In genomic region chr17:27778671-27779355, GRCm38 (mm10) we compare ENCODE assay signal across 17 mouse cellular contexts. TPM values are rescaled to one million over a fixed set of nuclear protein-coding genes. Genes with fewer than 3 reads are reported as not detected.
DNase-seq lines count a peak whose midpoint lies in the region; ATAC-seq and TF ChIP-seq lines count a peak whose summit lies in the region.
"Had no signal": no experiment of that assay in that cellular context is flagged by ENCODE, and none has a peak within 500 bp of the region (broad histone marks: within the 10 kb centered on the region; RNA-seq: fewer than 3 reads in every experiment).

No protein-coding gene starts in this region.

- no peak for TF ChIP-seq RAD21 in MEL (IDR thresholded peaks at IDR 0.05; ENCODE audit: low read depth, low read length)

- no peak for TF ChIP-seq CTCF in gastrocnemius, adult 2 months (IDR thresholded peaks at IDR 0.05)
- TF ChIP-seq CTCF in MEL (IDR thresholded peaks at IDR 0.05 in 2 of 3, conservative IDR thresholded peaks at IDR 0.05 in 1 of 3; ENCODE audit: control insufficient read depth in 1 of 3, insufficient read depth in 1 of 3, low read depth in 2 of 3, low read length in 3 of 3, poor library complexity in 1 of 3, severe bottlenecking in 1 of 3) = no peak

- no peaks in the 10 kb centered on the region for H3K27me3 ChIP-seq in MEL (ENCODE audit: control insufficient read depth in 1 of 2, insufficient read depth in 2 of 2, low read length in 2 of 2)
- H3K27me3 ChIP-seq: limb, embryonic 13.5 days had no signal

- H3K79me2 ChIP-seq in MEL (ENCODE audit: control insufficient read depth, insufficient read depth, low read length, poor library complexity) = peaks cover 2% of the 10 kb centered on the region

- H3K27ac ChIP-seq in gastrocnemius, adult 2 months = peak overlapping the region; percentile 3; the same call in 1 of the 2 replicates
- H3K27ac ChIP-seq in MEL (ENCODE audit: control insufficient read depth, low read depth, low read length) = peak overlapping the region; percentile 68
- H3K27ac ChIP-seq: limb, embryonic 13.5 days; macrophage had no signal

- peak in 1 of 2 experiments; percentile 32; a peak in 2 of 4 replicates for TF ChIP-seq EP300 in MEL (IDR thresholded peaks at IDR 0.05; ENCODE audit: low read depth in 1 of 2, low read length in 2 of 2)

- H3K4me3 ChIP-seq in gastrocnemius, adult 2 months = no peak overlapping the region
- no peak overlapping the region for H3K4me3 ChIP-seq in MEL (ENCODE audit: control insufficient read depth in 1 of 2, insufficient read depth in 1 of 2, low read depth in 2 of 2, low read length in 2 of 2)
- H3K4me3 ChIP-seq: limb, embryonic 13.5 days had no signal

- ATAC-seq in hematopoietic stem cell, adult 5-6 weeks (replicated peaks in 1 of 2; ENCODE audit: insufficient read depth in 1 of 2, low FRiP score in 2 of 2, low TSS enrichment in 1 of 2, low read depth in 1 of 2, poor library complexity in 2 of 2, severe bottlenecking in 2 of 2) = peak; percentile 27 to 39; a peak in 2 of 4 replicates
- ATAC-seq in megakaryocyte-erythroid progenitor cell, adult 5-6 weeks (replicated peaks; ENCODE audit: low FRiP score, low TSS enrichment, poor library complexity, severe bottlenecking) = peak; percentile 75
- ATAC-seq: forebrain, embryonic 16.5 days; inflammation-experienced regulatory T-cells, adult 6 months had no signal

- TF ChIP-seq POLR2A in MEL (IDR thresholded peaks at IDR 0.05; ENCODE audit: control insufficient read depth in 1 of 2, insufficient read depth in 1 of 2, low read depth in 1 of 2, low read length in 2 of 2, poor library complexity in 1 of 2) = no peak

- peaks cover 0 to 38% of the 10 kb centered on the region in 2 experiments; a peak in 3 of 4 replicates for H3K36me3 ChIP-seq in MEL (ENCODE audit: control insufficient read depth in 1 of 2, insufficient read depth in 2 of 2, low read length in 2 of 2)

- intact Hi-C loops in gastrocnemius, adult 2 months (cut with DNase I) = no loop called here
- intact Hi-C loops in left cerebral cortex, postnatal 4 days (cut with DNase I) = no loop called here

- no peak overlapping the region; the same call in 1 of the 2 replicates for H3K9ac ChIP-seq in MEL (ENCODE audit: control insufficient read depth, low read depth, low read length, poor library complexity, severe bottlenecking)
- H3K9ac ChIP-seq: limb, embryonic 13.5 days had no signal

- H3K4me1 ChIP-seq in MEL (ENCODE audit: control insufficient read depth in 1 of 2, insufficient read depth in 2 of 2, low read length in 2 of 2) = peaks cover 13 to 33% of the 10 kb centered on the region in 2 experiments

- DNase-seq in gastrocnemius, adult 2 months = peak; percentile 60
- no peak for DNase-seq in gastrocnemius, adult 18-20 months (ENCODE audit: low spot score)
- DNase-seq in MEL (ENCODE audit: low read depth, low spot score) (peak; percentile 72), adipocyte (ENCODE audit: low spot score) (no peak)
- no peak for DNase-seq in kidney, postnatal 36 days
- no peak for DNase-seq in left cerebral cortex, postnatal 4 days
- DNase-seq: cerebellum, adult 8-10 months; gastrocnemius, postnatal 25 days; kidney, postnatal 4 days; right cerebral cortex, postnatal 4 days had no signal

- H3K9me3 ChIP-seq in MEL (replicated peaks; ENCODE audit: insufficient read depth, low read length) = no peaks in the 10 kb centered on the region
- H3K9me3 ChIP-seq: limb, embryonic 13.5 days had no signal

TF ChIP-seq in MEL, 35 proteins besides CTCF, POLR2A, EP300 and RAD21:
- no peak for TF ChIP-seq RCOR1 (IDR thresholded peaks at IDR 0.05; ENCODE audit: low read depth, low read length)
- TF ChIP-seq ELF1 (IDR thresholded peaks at IDR 0.05; ENCODE audit: low read depth, low read length) = no peak
- TF ChIP-seq BHLHE40 (IDR thresholded peaks at IDR 0.05; ENCODE audit: borderline replicate concordance, low read depth, low read length) = no peak
- TF ChIP-seq TAL1 (IDR thresholded peaks at IDR 0.05; ENCODE audit: low read length) = peak; percentile 62
- no peak for TF ChIP-seq NELFE (IDR thresholded peaks at IDR 0.05; ENCODE audit: low read depth, low read length)
- TF ChIP-seq TBP (IDR thresholded peaks at IDR 0.05; ENCODE audit: low read depth, low read length) = no peak
- TF ChIP-seq MXI1 (IDR thresholded peaks at IDR 0.05; ENCODE audit: low read depth, low read length) = peak; percentile 31; the same call in 1 of the 2 replicates
- TF ChIP-seq TCF12 (IDR thresholded peaks at IDR 0.05; ENCODE audit: low read depth, low read length) = no peak
- TF ChIP-seq MAX (IDR thresholded peaks at IDR 0.05; ENCODE audit: low read length) = no peak
- TF ChIP-seq SIN3A (IDR thresholded peaks at IDR 0.05; ENCODE audit: low read length) = 0 out of 2 replicates have a peak, but pooled peaks have one; percentile 31
- TF ChIP-seq CHD1 (IDR thresholded peaks at IDR 0.05; ENCODE audit: low read depth, low read length) = no peak
- no peak for TF ChIP-seq KAT2A (conservative IDR thresholded peaks at IDR 0.05; ENCODE audit: low read depth, low read length)

RNA-seq across cellular contexts. Expression of gene D17Wsu92e, which starts 41.6 kb away (rescaled TPM):
- total RNA-seq in gastrocnemius, adult 2 months (2021) = 100 to 1,000 TPM; 182 to 201 TPM
- total RNA-seq in gastrocnemius, adult 18-20 months (2021) = 100 to 1,000 TPM; 211 to 222 TPM
- 66.5 and 72.5 TPM in 2 replicates for total RNA-seq in MEL (2012; rRNA removed)
- 100 to 1,000 TPM in 1 of 2 experiments, not detected in 1; 108 TPM for polyA plus RNA-seq in MEL (2012; ENCODE audit: insufficient read depth in 1 of 2, insufficient read length in 2 of 2, low read depth in 1 of 2, low replicate concordance in 2 of 2, missing spikeins in 1 of 2)
- total RNA-seq in hematopoietic stem cell, adult 5-6 weeks (2017) = 53.9 and 68.7 TPM in 2 replicates
- total RNA-seq in megakaryocyte-erythroid progenitor cell, adult 5-6 weeks (2014; fragmentation: Nextera tagmentation) = 66.2 and 76.6 TPM in 2 replicates
- 90.1 and 90.5 TPM in 2 replicates for total RNA-seq in megakaryocyte-erythroid progenitor cell, adult 5-6 weeks (2017)
- total RNA-seq in left cerebral cortex, postnatal 4 days (2021) = 10 to 100 TPM; 90.2 to 90.3 TPM

RNA-seq across cellular contexts. Expression of gene Spdef, which starts 50.1 kb away (rescaled TPM):
- total RNA-seq in gastrocnemius, adult 2 months (2021) = not detected
- not detected for total RNA-seq in gastrocnemius, adult 18-20 months (2021)
- total RNA-seq in MEL (2012; rRNA removed) = not detected in 2 replicates
- polyA plus RNA-seq in MEL (2012; ENCODE audit: insufficient read depth in 1 of 2, insufficient read length in 2 of 2, low read depth in 1 of 2, low replicate concordance in 2 of 2, missing spikeins in 1 of 2) = under 1 TPM in 1 of 2 experiments, not detected in 1; 0.11 TPM
- total RNA-seq in hematopoietic stem cell, adult 5-6 weeks (2017) = not detected in 2 replicates
- total RNA-seq in megakaryocyte-erythroid progenitor cell, adult 5-6 weeks (2014; fragmentation: Nextera tagmentation) = not detected in 2 replicates
- total RNA-seq in megakaryocyte-erythroid progenitor cell, adult 5-6 weeks (2017) = not detected in 2 replicates
- 1 to 10 TPM; 2.8 to 5.8 TPM for total RNA-seq in left cerebral cortex, postnatal 4 days (2021)
- polyA plus RNA-seq: embryonic facial prominence, embryonic 11.5 days; inflammation-experienced regulatory T-cells, adult 6 months; macrophage had no signal

RNA-seq across cellular contexts. Expression of gene Snrpc, which starts 59.1 kb away (rescaled TPM):
- 10 to 100 TPM; 68.3 to 71.2 TPM for total RNA-seq in gastrocnemius, adult 2 months (2021)
- 10 to 100 TPM; 66.9 to 69.7 TPM for total RNA-seq in gastrocnemius, adult 18-20 months (2021)
- total RNA-seq in MEL (2012; rRNA removed) = 217 and 219 TPM in 2 replicates
- polyA plus RNA-seq in MEL (2012; ENCODE audit: insufficient read depth in 1 of 2, insufficient read length in 2 of 2, low read depth in 1 of 2, low replicate concordance in 2 of 2, missing spikeins in 1 of 2) = 100 to 1,000 TPM in 1 of 2 experiments, not detected in 1; 227 TPM
- total RNA-seq in hematopoietic stem cell, adult 5-6 weeks (2017) = 75.7 and 108 TPM in 2 replicates
- 160 and 260 TPM in 2 replicates for total RNA-seq in megakaryocyte-erythroid progenitor cell, adult 5-6 weeks (2014; fragmentation: Nextera tagmentation)
- 123 and 157 TPM in 2 replicates for total RNA-seq in megakaryocyte-erythroid progenitor cell, adult 5-6 weeks (2017)
- 100 to 1,000 TPM in 1 of 2 experiments, 10 to 100 TPM in 1; 97.7 to 108 TPM for total RNA-seq in left cerebral cortex, postnatal 4 days (2021)

Comparison
In these comparisons a context has a peak if more than half of its experiments do, and no peak if none do; other contexts are left out.
1. DNase-seq: peak in gastrocnemius, adult 2 months (single experiment) and MEL (single experiment); none in gastrocnemius, adult 18-20 months (single experiment), kidney, postnatal 36 days (0 of 2), adipocyte (single experiment) and left cerebral cortex, postnatal 4 days (single experiment).